Mouse (Mus musculus) ES-Bruce4 (cell line): ENCODE results near the gene Crocc2. TPM values are rescaled to one million over a fixed set of nuclear protein-coding genes. Genes with fewer than 3 reads are reported as not detected.

ENCODE experiments used
- H3K27ac ChIP-seq: 2 replicates; pipeline ENCODE4 v1.5.1; 2012; ENCODE audit warnings: low read length, inconsistent platforms; ENCODE audit not compliant: insufficient read depth
- H3K27me3 ChIP-seq: 2 replicates; pipeline ENCODE4 v1.6.1; 2012; ENCODE audit warnings: mild to moderate bottlenecking, low read length, inconsistent platforms; ENCODE audit not compliant: control insufficient read depth, poor library complexity, insufficient read depth, severe bottlenecking
- H3K36me3 ChIP-seq: 2 replicates; pipeline ENCODE4 v1.6.1; 2012; ENCODE audit warnings: inconsistent platforms, mild to moderate bottlenecking, low read length, moderate library complexity; ENCODE audit not compliant: control insufficient read depth, poor library complexity, insufficient read depth, severe bottlenecking
- H3K4me1 ChIP-seq: one replicate; pipeline ENCODE4 v1.8.1; 2011; ENCODE audit warnings: low read length; ENCODE audit not compliant: control insufficient read depth, insufficient read depth
- H3K4me3 ChIP-seq: 2 replicates; pipeline ENCODE4 v1.5.1; 2011; ENCODE audit warnings: low read depth, mild to moderate bottlenecking, low read length
- H3K9ac ChIP-seq: 2 replicates; pipeline ENCODE4 v1.6.1; 2012; ENCODE audit warnings: low read depth, mild to moderate bottlenecking, inconsistent platforms; ENCODE audit not compliant: poor library complexity, severe bottlenecking
- H3K9me3 ChIP-seq: replicated peaks from 2 replicates; pipeline ENCODE4 v1.6.1; 2012; ENCODE audit warnings: mild to moderate bottlenecking, low read length, inconsistent platforms; ENCODE audit not compliant: control insufficient read depth, poor library complexity, insufficient read depth, severe bottlenecking
- CTCF ChIP-seq: IDR thresholded peaks from one replicate; pipeline ENCODE4 v1.8.1; 2011; ENCODE audit warnings: low read depth, low read length
- EP300 ChIP-seq: IDR thresholded peaks from 2 replicates; pipeline ENCODE4 v1.6.1; 2011; ENCODE audit warnings: low read depth, low read length; ENCODE audit not compliant: insufficient read depth
- POLR2A ChIP-seq: IDR thresholded peaks from one replicate; pipeline ENCODE4 v1.8.1; 2011; ENCODE audit warnings: low read length; ENCODE audit not compliant: insufficient read depth
- polyA plus RNA-seq: library from polyadenylated mRNA; stranded (reverse); fragments of >200 nt; gene quantifications from 2 replicates; pipeline ENCODE4 v1.2.4, GENCODE M21; 2011; ENCODE audit warnings: low read depth; ENCODE audit not compliant: missing spikeins, insufficient read depth, insufficient read length

Crocc2 gene
- polyA plus RNA-seq, 1 experiment = 0.09 TPM

DNA sequence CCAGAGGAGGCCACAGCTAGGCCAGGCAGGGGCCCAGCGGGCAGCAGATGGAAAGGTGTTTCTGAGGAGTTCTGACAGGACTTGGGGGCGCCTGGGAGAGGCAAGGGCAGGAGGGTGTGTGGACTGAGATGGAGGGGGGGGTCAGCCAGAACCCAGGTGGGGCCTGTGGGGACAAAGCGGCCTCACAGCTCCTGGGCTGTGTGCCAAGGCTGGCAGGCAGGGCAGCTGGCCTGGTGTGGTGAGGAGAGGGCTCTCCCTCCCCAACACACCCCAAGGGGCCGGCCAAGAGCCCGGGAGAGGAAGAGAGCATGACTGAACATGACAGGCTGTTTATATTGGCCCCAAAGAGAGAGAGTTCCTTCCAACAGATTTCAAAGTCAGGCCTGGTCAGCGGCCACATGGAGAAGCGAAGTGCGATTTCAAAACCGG lies 41.7 kb downstream of the Crocc2 start:
- H3K4me3 ChIP-seq = no peak overlapping the region
- H3K9me3 ChIP-seq = no peaks in the 10 kb centered on the region
- H3K9ac ChIP-seq = no peak overlapping the region
- TF ChIP-seq CTCF (no peak), POLR2A (no peak)
- no peaks in the 10 kb centered on the region for H3K27me3 ChIP-seq
- peaks cover 2% of the 10 kb centered on the region for H3K4me1 ChIP-seq
- no peaks in the 10 kb centered on the region for H3K36me3 ChIP-seq
- no peak overlapping the region for H3K27ac ChIP-seq

DNA sequence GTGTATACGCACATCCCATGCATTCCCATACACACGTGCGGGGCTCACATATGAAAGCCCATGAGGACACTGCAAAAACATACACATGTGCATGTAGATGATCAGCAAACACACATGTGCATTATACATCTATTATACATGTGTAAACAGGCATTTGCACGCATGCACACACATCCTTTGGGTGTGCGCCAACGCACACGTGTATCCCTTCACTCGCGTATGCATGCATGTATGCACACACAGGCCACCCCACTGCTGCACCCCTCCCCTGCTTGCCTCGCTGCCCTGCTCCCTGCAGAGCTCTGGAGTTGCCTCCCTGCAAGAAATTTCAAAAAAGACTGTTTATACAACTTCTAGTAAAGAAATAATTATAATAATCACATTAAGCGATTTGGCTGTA lies 42.5 kb downstream of the Crocc2 start:
- no peak overlapping the region for H3K27ac ChIP-seq
- no peaks in the 10 kb centered on the region for H3K27me3 ChIP-seq
- no peak overlapping the region for H3K9ac ChIP-seq
- no peaks in the 10 kb centered on the region for H3K9me3 ChIP-seq
- no peak for TF ChIP-seq POLR2A
- TF ChIP-seq CTCF = no peak
- TF ChIP-seq EP300 = no peak
- no peak overlapping the region for H3K4me3 ChIP-seq
- no peaks in the 10 kb centered on the region for H3K36me3 ChIP-seq
- H3K4me1 ChIP-seq = peaks cover 2% of the 10 kb centered on the region

DNA sequence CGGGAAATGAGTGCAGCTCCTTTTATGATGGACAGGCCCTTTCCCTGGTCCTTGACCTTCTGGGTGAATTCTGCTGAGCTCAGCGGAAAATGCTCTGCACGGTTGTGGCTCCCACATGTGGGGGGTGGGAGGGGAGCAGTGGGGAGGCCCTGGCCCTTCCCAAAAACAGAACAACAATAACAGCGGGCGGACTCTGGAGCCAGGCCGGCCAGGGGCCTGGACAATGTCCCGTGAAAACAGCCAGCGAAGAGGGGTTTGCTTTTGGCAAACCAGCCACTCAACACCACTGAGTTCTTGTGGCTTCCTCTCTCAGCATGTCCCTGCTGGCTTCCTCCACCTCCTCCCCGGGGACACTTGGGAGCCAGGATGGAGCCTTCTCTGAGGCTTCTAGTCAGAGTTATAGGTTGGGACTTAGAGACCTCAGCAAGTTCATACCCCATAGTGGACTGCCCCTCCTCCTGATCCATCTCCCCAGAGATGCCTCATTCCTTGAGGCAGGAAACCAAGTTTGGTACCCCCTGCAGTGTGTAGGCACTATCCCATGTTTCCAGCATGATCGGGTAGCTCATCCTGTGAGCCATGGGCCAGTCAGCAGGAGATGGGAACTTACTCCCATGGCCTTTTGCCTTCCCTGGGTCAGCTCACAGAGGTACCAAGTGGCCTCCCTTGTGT lies 43.2 kb downstream of the Crocc2 start:
- no peak overlapping the region for H3K9ac ChIP-seq

DNA sequence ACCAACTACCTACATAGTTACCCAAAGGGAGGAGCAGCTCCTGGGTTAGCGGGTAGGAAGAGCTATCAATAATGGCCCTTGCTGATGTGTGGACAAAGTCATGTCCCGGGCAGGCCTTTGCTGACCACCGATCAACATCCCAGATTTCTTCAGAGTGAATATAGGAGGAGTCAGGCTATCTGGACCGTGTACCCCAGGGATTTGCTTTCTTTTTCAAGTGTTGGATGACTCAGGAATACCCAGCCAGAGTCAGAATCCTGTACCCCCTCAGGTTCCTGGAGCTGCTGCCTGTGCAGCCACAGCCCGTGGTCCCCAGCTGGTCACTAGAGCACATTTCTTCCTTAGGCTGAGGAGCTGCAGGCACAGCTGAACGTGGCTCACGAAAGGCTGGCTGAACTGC lies 43.9 kb downstream of the Crocc2 start:
- TF ChIP-seq POLR2A (no peak), CTCF (no peak), EP300 (no peak)
- no peak overlapping the region for H3K9ac ChIP-seq
- H3K9me3 ChIP-seq = no peaks in the 10 kb centered on the region
- H3K4me1 ChIP-seq = peaks cover 2% of the 10 kb centered on the region
- no peak overlapping the region for H3K4me3 ChIP-seq
- H3K27me3 ChIP-seq = no peaks in the 10 kb centered on the region
- H3K36me3 ChIP-seq = no peaks in the 10 kb centered on the region
- no peak overlapping the region for H3K27ac ChIP-seq

More for the DNA sequence above, 43.2 kb downstream of the Crocc2 start:
- H3K27ac ChIP-seq = no peak overlapping the region
- no peak for TF ChIP-seq POLR2A
- no peak for TF ChIP-seq CTCF
- TF ChIP-seq EP300 = no peak
- H3K36me3 ChIP-seq = no peaks in the 10 kb centered on the region
- peaks cover 2% of the 10 kb centered on the region for H3K4me1 ChIP-seq
- H3K4me3 ChIP-seq = no peak overlapping the region
- H3K9me3 ChIP-seq = no peaks in the 10 kb centered on the region
- H3K27me3 ChIP-seq = no peaks in the 10 kb centered on the region

DNA sequence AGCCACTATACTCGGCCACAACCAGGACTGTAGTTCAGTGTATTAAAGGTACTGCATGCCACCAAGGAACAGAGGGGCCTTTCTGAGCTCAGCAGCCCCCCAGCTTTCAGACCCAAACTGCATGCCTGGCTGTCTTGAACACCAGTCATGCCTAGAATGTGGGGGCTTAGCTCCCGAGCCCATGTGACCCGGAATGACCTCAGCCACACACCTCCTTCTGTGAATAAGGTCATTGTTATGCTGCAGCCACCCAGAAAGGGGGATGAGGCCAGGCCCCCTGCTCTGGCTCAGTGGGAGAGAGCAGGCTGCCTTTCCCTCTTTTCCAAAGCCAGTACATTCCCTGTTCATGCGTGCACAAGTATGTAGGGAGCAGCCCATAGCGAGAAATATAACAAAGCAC lies 46.1 kb downstream of the Crocc2 start:
- Histone ChIP-seq H3K9me3 (no peaks in the 10 kb centered on the region), H3K9ac (no peak overlapping the region), H3K27ac (no peak overlapping the region), H3K27me3 (no peaks in the 10 kb centered on the region), H3K36me3 (no peaks in the 10 kb centered on the region), H3K4me3 (no peak overlapping the region), H3K4me1 (peaks cover 2% of the 10 kb centered on the region)
- TF ChIP-seq POLR2A (no peak), CTCF (no peak), EP300 (no peak)

DNA sequence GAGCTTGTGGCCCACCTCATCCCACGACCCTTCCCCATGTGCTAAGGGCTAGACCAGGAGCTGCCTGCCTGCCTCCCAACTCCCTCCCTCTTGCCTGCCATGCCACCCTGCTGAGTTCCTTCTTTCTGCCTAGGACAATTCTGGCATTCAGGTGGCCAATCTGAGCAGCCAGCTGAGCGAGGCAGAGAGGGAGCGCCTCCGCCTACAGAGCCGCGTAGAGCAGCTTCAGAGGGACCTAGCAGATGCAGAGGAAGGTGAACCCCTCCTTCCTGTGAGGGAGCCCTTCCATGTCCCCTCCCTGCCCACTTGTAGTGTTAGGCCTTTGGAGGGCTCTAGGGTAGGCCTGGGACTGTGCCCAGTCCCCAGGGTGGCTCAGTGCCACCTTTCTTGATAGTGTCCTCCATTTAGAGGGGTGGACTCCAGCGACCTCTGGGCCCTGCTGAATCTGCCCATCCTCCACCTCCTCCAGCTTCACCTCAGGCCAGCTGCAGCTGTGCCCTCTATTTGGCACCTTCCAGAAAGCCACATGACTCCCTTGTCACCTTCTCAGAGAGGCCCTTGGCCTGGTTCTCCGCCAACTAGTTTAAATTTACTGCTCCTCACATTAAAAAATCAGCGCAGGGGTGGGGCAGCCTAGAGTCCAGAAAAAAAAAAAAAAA lies 48.4 kb downstream of the Crocc2 start:
- Histone ChIP-seq H3K9me3 (no peaks in the 10 kb centered on the region), H3K36me3 (no peaks in the 10 kb centered on the region), H3K4me3 (no peak overlapping the region), H3K27ac (no peak overlapping the region), H3K9ac (no peak overlapping the region), H3K4me1 (peaks cover 2% of the 10 kb centered on the region), H3K27me3 (no peaks in the 10 kb centered on the region)
- TF ChIP-seq POLR2A (no peak), EP300 (no peak), CTCF (no peak)
